Mouse (Mus musculus) limb, embryonic 12.5 days (tissue): Measurements from ENCODE around the gene Map1s. TPM values are rescaled to one million over a fixed set of nuclear protein-coding genes. Genes with fewer than 3 reads are reported as not detected.

ENCODE experiments used
- ATAC-seq: fragments of 200-750 bp; cut with Nextera tagmentation; 2 replicates; pipeline ENCODE4 v1.8.0; 2017; ENCODE audit warnings: low read depth, moderate TSS enrichment; ENCODE audit not compliant: insufficient number of reproducible peaks, insufficient read depth, low FRiP score, low TSS enrichment
- H3K27ac ChIP-seq: fragments of 300-500 bp; sonication (generic); 2 replicates; pipeline ENCODE4 v1.5.1; 2016; ENCODE audit warnings: mild to moderate bottlenecking, moderate library complexity
- H3K27me3 ChIP-seq: fragments of 300-500 bp; sonication (generic); 2 replicates; pipeline ENCODE4 v1.6.1; 2016; ENCODE audit warnings: mild to moderate bottlenecking, moderate library complexity
- H3K36me3 ChIP-seq: fragments of 300-500 bp; sonication (generic); 2 replicates; pipeline ENCODE4 v1.6.1; 2016; ENCODE audit warnings: mild to moderate bottlenecking, moderate library complexity
- H3K4me1 ChIP-seq: fragments of 300-500 bp; sonication (generic); replicated peaks from 2 replicates; pipeline ENCODE4 v1.6.1; 2016
- H3K4me2 ChIP-seq: fragments of 300-500 bp; sonication (generic); 2 replicates; pipeline ENCODE4 v1.6.1; 2016; ENCODE audit warnings: mild to moderate bottlenecking, moderate library complexity
- H3K4me3 ChIP-seq: fragments of 300-500 bp; sonication (generic); replicated peaks from 2 replicates; pipeline ENCODE4 v1.5.1; 2016; ENCODE audit warnings: mild to moderate bottlenecking
- H3K9ac ChIP-seq: fragments of 300-500 bp; sonication (generic); replicated peaks from 2 replicates; pipeline ENCODE4 v1.6.1; 2016; ENCODE audit warnings: mild to moderate bottlenecking, moderate library complexity
- H3K9me3 ChIP-seq: fragments of 300-500 bp; sonication (generic); 2 replicates; pipeline ENCODE4 v1.6.1; 2016; ENCODE audit warnings: mild to moderate bottlenecking, moderate library complexity
- WGBS: fragments of 180-500 bp; shearing (Covaris S2); methylation state at CpG from one replicate; pipeline ENCODE4 v1.1.7; 2016; 5-methylcytosine and 5-hydroxymethylcytosine counted together
- microRNA counts: library from miRNA; unstranded; fragments of <30 nt; microRNA quantifications from one replicate; lab custom pipeline; 2017
- microRNA-seq: library from miRNA; unstranded; fragments of <30 nt; microRNA quantifications from one replicate; pipeline ENCODE4, GENCODE M21; 2017
- polyA plus RNA-seq: library from polyadenylated mRNA; unstranded; fragments of >200 nt; fragmentation: Nextera tagmentation; extraction: Ambion mirVana; gene quantifications from 2 replicates; pipeline ENCODE4 v1.2.1, GENCODE M21; 2016

Gene Map1s
- polyA plus RNA-seq, 1 experiment from 2014 or later: 57.7 TPM

DNA sequence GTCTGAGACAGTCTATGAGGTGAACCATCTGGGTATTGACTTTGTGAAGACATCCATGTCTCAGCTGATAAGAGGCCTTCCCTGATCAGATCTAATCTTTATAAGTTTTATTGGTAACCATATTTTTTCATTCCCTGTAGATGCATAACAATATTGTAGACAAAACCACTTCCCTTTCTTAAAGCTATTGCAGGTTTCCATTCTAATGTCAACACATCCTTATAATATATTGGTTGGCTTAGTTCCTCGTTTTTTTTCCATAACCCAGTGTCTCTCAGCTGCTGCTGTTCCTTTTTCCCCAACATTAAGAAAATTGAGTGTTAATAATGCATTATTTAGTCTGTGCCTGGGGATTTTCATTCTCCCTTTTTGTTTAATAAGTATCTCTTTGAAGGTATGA, 37.5 kb downstream of the Map1s start:
- H3K4me1 ChIP-seq: no peaks in the 10 kb centered on the region
- no peak for ATAC-seq
- H3K4me2 ChIP-seq: no peak overlapping the region
- no peak overlapping the region for H3K9ac ChIP-seq
- H3K27me3 ChIP-seq: no peaks in the 10 kb centered on the region
- H3K36me3 ChIP-seq: no peaks in the 10 kb centered on the region
- no peaks in the 10 kb centered on the region for H3K9me3 ChIP-seq
- no peak overlapping the region for H3K27ac ChIP-seq
- H3K4me3 ChIP-seq: no peak overlapping the region
- WGBS: 28% methylated on average over 1 of the region's 1 CpGs

- 74% methylated on average over 1 of the region's 1 CpGs for WGBS
- no peaks in the 10 kb centered on the region for H3K36me3 ChIP-seq
- no peak for ATAC-seq
Measured at GRCm38 (mm10) chr8:70949847-70950246, 44.1 kb downstream of the Map1s start.

GRCm38 (mm10) chr8:70960703-70961472, 55.2 kb downstream of the Map1s start:
- no peak overlapping the region for H3K4me3 ChIP-seq
- H3K9me3 ChIP-seq: no peaks in the 10 kb centered on the region
- 81% methylated on average over 14 of the region's 14 CpGs for WGBS
- no peak for ATAC-seq
- no peaks in the 10 kb centered on the region for H3K36me3 ChIP-seq
- no peak overlapping the region for H3K9ac ChIP-seq
- H3K4me1 ChIP-seq: no peaks in the 10 kb centered on the region
- H3K4me2 ChIP-seq: no peak overlapping the region
- no peaks in the 10 kb centered on the region for H3K27me3 ChIP-seq
- H3K27ac ChIP-seq: no peak overlapping the region

More at GRCm38 (mm10) chr8:70949847-70950246, 44.1 kb downstream of the Map1s start:
- H3K4me2 ChIP-seq: no peak overlapping the region
- H3K27ac ChIP-seq: no peak overlapping the region
- H3K4me3 ChIP-seq: no peak overlapping the region
- H3K9me3 ChIP-seq: no peaks in the 10 kb centered on the region
- no peaks in the 10 kb centered on the region for H3K4me1 ChIP-seq
- H3K27me3 ChIP-seq: no peaks in the 10 kb centered on the region
- H3K9ac ChIP-seq: no peak overlapping the region

DNA sequence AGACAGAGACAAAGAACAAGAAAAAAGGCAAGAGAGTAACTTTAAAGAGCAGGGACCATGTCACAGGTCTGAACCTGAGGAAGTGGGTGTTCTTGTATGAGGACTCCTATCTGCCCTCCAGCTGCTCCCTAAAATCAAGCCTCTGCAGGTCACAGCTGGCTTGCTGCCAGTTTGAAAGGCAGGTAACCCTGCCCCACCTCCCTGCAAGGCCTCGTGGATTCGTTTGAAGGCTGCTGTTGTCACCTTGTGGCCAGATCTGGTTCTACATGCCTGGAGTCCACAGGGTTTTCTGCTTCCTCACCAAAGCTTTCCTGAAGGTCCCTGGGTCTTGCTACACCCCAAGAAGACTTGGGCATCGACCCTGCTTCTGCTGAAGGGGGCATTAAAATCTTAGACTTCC, 58.4 kb downstream of the Map1s start:
- Histone ChIP-seq H3K27ac (no peak overlapping the region), H3K4me2 (no peak overlapping the region), H3K9ac (no peak overlapping the region), H3K36me3 (no peaks in the 10 kb centered on the region), H3K4me3 (no peak overlapping the region), H3K4me1 (no peaks in the 10 kb centered on the region), H3K27me3 (no peaks in the 10 kb centered on the region), H3K9me3 (no peaks in the 10 kb centered on the region)
- WGBS: 10% methylated on average over 3 of the region's 3 CpGs
- ATAC-seq: no peak

- Histone ChIP-seq H3K27ac (no peak overlapping the region), H3K27me3 (no peaks in the 10 kb centered on the region), H3K4me3 (no peak overlapping the region), H3K36me3 (no peaks in the 10 kb centered on the region), H3K9me3 (no peaks in the 10 kb centered on the region), H3K9ac (no peak overlapping the region), H3K4me1 (no peaks in the 10 kb centered on the region), H3K4me2 (no peak overlapping the region)
- ATAC-seq: no peak
Measured at GRCm38 (mm10) chr8:70964861-70965260, 59.1 kb downstream of the Map1s start.

MicroRNAs encoded within 50 kb of the gene (microRNA counts, 519-probe panel; counts per million panel counts)
- microRNA mmu-miR-1969 (lab: Ali Mortazavi, UCI): not detected

Small RNA genes within 50 kb of the gene (microRNA-seq; reads per million reads assigned to microRNA genes)
- gene Mir1969 (3.0 reads per million, percentile 8 among the genes with 10 or more reads in this experiment), gene Mir7067 (1.6 reads per million)

Other genes with a start within 250 kb of the Map1s start
- gene Pgpep1, start 245.5 kb upstream of the Map1s start, polyA plus RNA-seq: 45.7 and 53.9 TPM in 2 replicates
- 335 and 339 TPM in 2 replicates for gene Lsm4, start 232.7 kb upstream of the Map1s start, polyA plus RNA-seq
- 117 and 121 TPM in 2 replicates for gene Jund, start 207.0 kb upstream of the Map1s start, polyA plus RNA-seq
- gene Iqcn, start 202.5 kb upstream of the Map1s start, polyA plus RNA-seq: not detected in 2 replicates
- gene Gm3336, start 187.4 kb upstream of the Map1s start, polyA plus RNA-seq: not detected in 2 replicates
- 0.24 and 0.33 TPM in 2 replicates for gene Pde4c, start 182.2 kb upstream of the Map1s start, polyA plus RNA-seq
- gene Rab3a, start 151.3 kb upstream of the Map1s start, polyA plus RNA-seq: 13.7 and 13.8 TPM in 2 replicates
- 25.8 and 29.0 TPM in 2 replicates for gene Mpv17l2, start 145.0 kb upstream of the Map1s start, polyA plus RNA-seq
- gene Pik3r2, start 129.2 kb upstream of the Map1s start, polyA plus RNA-seq: 80.2 and 80.6 TPM in 2 replicates
- gene Mast3, start 100.9 kb upstream of the Map1s start, polyA plus RNA-seq: 13.2 and 14.5 TPM in 2 replicates
- gene Il12rb1, start 97.5 kb upstream of the Map1s start, polyA plus RNA-seq: not detected in 2 replicates
- gene Arrdc2, start 66.2 kb upstream of the Map1s start, polyA plus RNA-seq: 5.3 and 6.4 TPM in 2 replicates
- gene Kcnn1, start 42.7 kb upstream of the Map1s start, polyA plus RNA-seq: 4.3 and 6.0 TPM in 2 replicates
- 119 and 127 TPM in 2 replicates for gene Ccdc124, start 32.0 kb upstream of the Map1s start, polyA plus RNA-seq
- 0.15 and 0.29 TPM in 2 replicates for gene Slc5a5, start 13.2 kb upstream of the Map1s start, polyA plus RNA-seq
- gene Rpl18a, start 8.5 kb upstream of the Map1s start, polyA plus RNA-seq: 3,693 and 3,808 TPM in 2 replicates